Mouse (Mus musculus): Measurements from ENCODE around the gene Pappa2.
A peak's percentile ranks its signal among the peaks of the same experiment; 100 is the strongest.

Pappa2 gene

GRCm38 (mm10) chr1:158980390-158980789, at the start of gene Pappa2:
Pappa2 (minus strand) TSS chr1:158980490.
- DNase-seq (ENCODE audit: low read depth, low spot score): no peak

- no peak for DNase-seq (ENCODE audit: low read depth, low spot score)
These were observed 48.8 kb upstream of the Pappa2 start for GRCm38 (mm10) chr1:159029106-159029505.

- no peak for DNase-seq (ENCODE audit: low read depth, low spot score)
These were observed 34.8 kb upstream of the Pappa2 start for GRCm38 (mm10) chr1:159014940-159015660.

- no peak for DNase-seq (ENCODE audit: low read depth, low spot score)
These were observed 6.8 kb upstream of the Pappa2 start for GRCm38 (mm10) chr1:158987042-158987441.

- no peak for DNase-seq (ENCODE audit: low read depth, low spot score)
These were observed 17.9 kb downstream of the Pappa2 start for GRCm38 (mm10) chr1:158962340-158962739.

GRCm38 (mm10) chr1:158960984-158961383, 19.3 kb downstream of the Pappa2 start:
- no peak for DNase-seq (ENCODE audit: low read depth, low spot score)

- no peak for DNase-seq (ENCODE audit: low read depth, low spot score)
These were observed 19.7 kb downstream of the Pappa2 start for GRCm38 (mm10) chr1:158960549-158960948.

GRCm38 (mm10) chr1:158956361-158956760, 23.9 kb downstream of the Pappa2 start:
- no peak for DNase-seq (ENCODE audit: low read depth, low spot score)

GRCm38 (mm10) chr1:158954785-158955184, 25.5 kb downstream of the Pappa2 start:
- DNase-seq (ENCODE audit: low read depth, low spot score): no peak

- DNase-seq (ENCODE audit: low read depth, low spot score): peak; percentile 90
These were observed 26.6 kb downstream of the Pappa2 start for GRCm38 (mm10) chr1:158953479-158954207.

- no peak for DNase-seq (ENCODE audit: low read depth, low spot score)
These were observed 31.2 kb downstream of the Pappa2 start for GRCm38 (mm10) chr1:158949041-158949440.

GRCm38 (mm10) chr1:158947981-158948735, 32.1 kb downstream of the Pappa2 start:
- no peak for DNase-seq (ENCODE audit: low read depth, low spot score)

GRCm38 (mm10) chr1:158944936-158945335, 35.4 kb downstream of the Pappa2 start:
- no peak for DNase-seq (ENCODE audit: low read depth, low spot score)

GRCm38 (mm10) chr1:158942864-158943263, 37.4 kb downstream of the Pappa2 start:
- DNase-seq (ENCODE audit: low read depth, low spot score): peak; percentile 44

- DNase-seq (ENCODE audit: low read depth, low spot score): no peak
These were observed 39.3 kb downstream of the Pappa2 start for GRCm38 (mm10) chr1:158940966-158941365.

GRCm38 (mm10) chr1:158934447-158934846, 45.8 kb downstream of the Pappa2 start:
- no peak for DNase-seq (ENCODE audit: low read depth, low spot score)

- DNase-seq (ENCODE audit: low read depth, low spot score): no peak
These were observed 49.0 kb downstream of the Pappa2 start for GRCm38 (mm10) chr1:158931202-158931827.

GRCm38 (mm10) chr1:158929369-158929768, 50.9 kb downstream of the Pappa2 start:
- no peak for DNase-seq (ENCODE audit: low read depth, low spot score)

GRCm38 (mm10) chr1:158920451-158920850, 59.8 kb downstream of the Pappa2 start:
- no peak for DNase-seq (ENCODE audit: low read depth, low spot score)

- no peak for DNase-seq (ENCODE audit: low read depth, low spot score)
These were observed 61.4 kb downstream of the Pappa2 start for GRCm38 (mm10) chr1:158918890-158919289.

- DNase-seq (ENCODE audit: low read depth, low spot score): no peak
These were observed 63.2 kb downstream of the Pappa2 start for GRCm38 (mm10) chr1:158917067-158917466.

- DNase-seq (ENCODE audit: low read depth, low spot score): no peak
These were observed 64.7 kb downstream of the Pappa2 start for GRCm38 (mm10) chr1:158915592-158915991.
